Mouse (Mus musculus) bone marrow, adult 2 months (tissue): ENCODE results near the gene Ryr3.

Source experiments
- CTCF ChIP-seq: fragments of 200-500 bp; IDR thresholded peaks from 2 replicates; pipeline ENCODE4 v1.5.1; 2011; ENCODE audit warnings: low read length, control low read depth; ENCODE audit not compliant: control insufficient read depth, insufficient read depth
- POLR2A ChIP-seq: fragments of 200-500 bp; IDR thresholded peaks from 2 replicates; pipeline ENCODE4 v1.6.1; 2011; ENCODE audit warnings: low read depth, mild to moderate bottlenecking, control low read depth, low read length, borderline replicate concordance; ENCODE audit not compliant: control insufficient read depth

DNA sequence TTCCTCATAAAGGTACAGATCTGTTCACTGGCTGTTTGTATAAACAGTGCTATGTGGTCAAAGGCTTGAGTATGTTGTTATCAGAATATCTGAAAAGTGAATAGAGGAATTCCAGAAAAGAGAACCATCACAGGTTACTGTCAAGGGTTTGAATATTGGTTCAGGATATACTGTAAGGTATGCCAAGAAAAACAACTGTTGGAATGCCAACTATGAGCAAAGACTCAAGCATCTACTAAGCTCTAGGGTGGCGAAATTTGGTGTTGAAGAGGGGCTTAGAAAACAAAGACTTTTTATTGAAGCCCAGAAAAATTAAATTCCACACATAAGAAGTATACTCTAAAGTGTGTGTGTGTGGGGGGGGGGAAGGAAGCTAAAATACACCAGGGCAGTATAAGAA is 198.6 kb downstream of the Ryr3 start:
- TF ChIP-seq POLR2A = no peak
- no peak for TF ChIP-seq CTCF
